Mouse (Mus musculus): ENCODE measurements at regions not wholly inside any gene's neighbourhood (a gene's known extent, or its start where the extent isn't known, plus 50 kb on each side); places are given as distances from the start of the nearest gene placed in this dataset.
"Not testable (repeated sequence)": the region's sequence is repeated elsewhere in the genome, so short reads cannot be mapped to it uniquely, and the experiment has no call there.

DNA sequence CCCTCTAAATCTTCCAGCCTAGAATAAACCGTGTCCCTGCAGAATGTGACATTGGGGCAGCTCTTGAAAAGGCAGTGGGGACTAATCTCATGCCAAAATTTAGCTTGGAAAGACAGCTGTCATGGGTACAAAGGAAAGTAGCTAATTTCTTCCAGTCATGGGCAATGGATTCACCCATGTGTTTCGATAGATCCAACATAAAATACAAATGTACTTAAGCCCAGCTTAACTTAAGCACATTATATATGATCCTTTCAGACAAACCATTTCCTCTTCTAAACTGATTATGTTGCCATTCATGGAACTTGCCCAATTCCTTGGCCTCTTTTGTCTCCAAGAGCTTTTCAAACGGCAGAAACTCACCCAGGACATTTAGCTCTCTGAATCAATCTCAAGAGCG is 970.5 kb downstream of the Defb40 start:
- no peak for DNase-seq (ENCODE audit: low read depth, low spot score)

- DNase-seq (ENCODE audit: low read depth, low spot score) = no peak
Observed at GRCm38 (mm10) chr8:18005660-18006059, 972.4 kb downstream of the Defb40 start.

- no peak for DNase-seq (ENCODE audit: low read depth, low spot score)
Observed at GRCm38 (mm10) chr8:18000750-18001149, 977.3 kb downstream of the Defb40 start.

DNA sequence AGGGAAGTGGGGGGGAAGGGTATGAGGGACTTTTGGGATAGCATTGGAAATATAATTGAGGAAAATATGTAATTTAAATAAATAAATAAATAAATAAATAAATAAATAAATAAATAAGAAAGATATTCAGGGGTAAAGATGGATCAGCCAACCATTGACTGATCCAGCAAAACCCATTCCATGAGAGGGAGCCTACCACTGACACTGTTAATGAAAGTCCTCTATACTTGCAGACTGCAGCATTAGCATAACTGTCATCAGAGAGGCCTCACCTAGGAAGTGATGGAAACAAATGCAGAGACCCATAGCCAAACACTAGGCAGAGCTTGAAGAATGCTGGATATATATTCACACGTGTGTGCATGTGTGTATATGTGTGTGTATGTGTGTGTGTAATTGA is 993.3 kb downstream of the Defb40 start:
- DNase-seq (ENCODE audit: low read depth, low spot score) = no peak

GRCm38 (mm10) chr8:17948848-17949247 is 1029.2 kb downstream of the Defb40 start:
- DNase-seq (ENCODE audit: low read depth, low spot score) = no peak

GRCm38 (mm10) chr8:17948053-17948834 is 1029.8 kb downstream of the Defb40 start:
- no peak for DNase-seq (ENCODE audit: low read depth, low spot score)

DNA sequence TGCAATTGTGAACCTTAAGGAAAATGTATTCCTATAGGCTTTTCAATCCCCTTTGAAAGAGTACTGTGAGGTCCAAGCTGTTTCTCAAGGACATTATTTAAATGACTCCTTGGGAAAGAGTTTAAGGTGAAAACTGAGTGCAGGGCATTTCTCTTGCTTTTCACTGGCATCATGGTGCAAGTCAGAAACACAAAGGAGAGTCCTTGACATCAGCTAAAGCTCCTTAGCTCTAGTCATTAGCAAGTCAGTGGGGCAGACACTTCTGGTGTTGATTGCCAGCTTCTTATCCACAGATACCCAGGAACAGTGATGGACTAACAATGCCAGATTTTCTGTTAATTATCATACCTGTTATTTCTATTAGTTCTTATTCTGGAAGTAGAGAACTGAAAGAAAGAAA is 1043.4 kb downstream of the Defb40 start:
- no peak for DNase-seq (ENCODE audit: low read depth, low spot score)

- no peak for DNase-seq (ENCODE audit: low read depth, low spot score)
Observed at GRCm38 (mm10) chr8:17909316-17909715, 1068.7 kb downstream of the Defb40 start.

- DNase-seq (ENCODE audit: low read depth, low spot score) = not testable (repeated sequence)
Observed at GRCm38 (mm10) chr8:17888598-17888997, 1089.5 kb downstream of the Defb40 start.

- no peak for DNase-seq (ENCODE audit: low read depth, low spot score)
Observed at GRCm38 (mm10) chr8:17863388-17863787, 1114.7 kb downstream of the Defb40 start.
